Mouse (Mus musculus) spleen, adult 18-20 months (tissue): ENCODE data around the gene Sox12.
"Not testable (repeated sequence)": the region's sequence is repeated elsewhere in the genome, so short reads cannot be mapped to it uniquely, and the experiment has no call there.

Experiments used
- DNase-seq, 2 experiments: peaks; one replicate each; pipeline ENCODE4 v3.0.0; 2022; ENCODE audit warnings: mixed read lengths in 2 of 2

Gene Sox12

DNA sequence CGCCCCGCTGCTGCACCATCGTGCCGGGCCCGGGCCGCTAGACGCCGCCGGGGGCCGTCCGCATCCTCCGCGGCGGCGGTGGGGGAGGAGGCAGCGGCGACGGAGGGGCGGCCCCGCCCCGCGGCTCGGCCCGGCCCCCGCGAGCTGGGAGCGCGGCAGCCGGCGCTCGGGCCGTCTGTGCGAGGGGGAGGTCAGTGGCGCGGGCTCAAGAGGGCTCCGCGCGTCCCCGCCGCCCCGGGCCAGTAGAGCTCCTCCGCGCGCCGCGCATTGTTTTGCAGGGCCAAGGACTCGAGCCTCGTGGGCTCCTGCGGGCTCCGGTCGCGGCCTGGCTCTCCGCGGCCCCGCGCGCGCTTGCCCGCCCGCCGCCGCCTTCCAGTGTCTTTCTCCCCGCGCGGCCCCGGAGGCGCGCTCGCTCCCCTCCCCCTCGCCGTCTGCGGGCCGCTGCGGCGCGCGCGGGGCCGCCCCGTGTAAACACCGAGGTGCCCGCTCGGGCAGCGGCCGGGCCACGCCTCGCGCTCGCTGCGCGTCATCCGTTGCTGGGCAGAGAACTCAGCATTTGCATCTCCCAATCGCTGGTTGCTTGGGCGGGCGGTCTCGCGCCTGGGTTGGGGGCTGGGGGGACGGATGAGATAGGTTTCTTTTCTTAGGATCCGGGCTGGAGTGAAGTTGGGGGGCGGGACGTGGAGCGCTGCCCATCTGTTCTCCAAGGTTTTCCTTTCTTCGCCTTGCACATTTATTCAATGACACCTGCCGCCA, at the start of gene Sox12:
TSS of gene Sox12 (minus strand) at position 384 of the 756 bp plus-strand sequence.
- DNase-seq = peak; percentile 90 to 98

GRCm38 (mm10) chr2:152447461-152447860, 49.6 kb upstream of the Sox12 start:
- no peak for DNase-seq

DNA sequence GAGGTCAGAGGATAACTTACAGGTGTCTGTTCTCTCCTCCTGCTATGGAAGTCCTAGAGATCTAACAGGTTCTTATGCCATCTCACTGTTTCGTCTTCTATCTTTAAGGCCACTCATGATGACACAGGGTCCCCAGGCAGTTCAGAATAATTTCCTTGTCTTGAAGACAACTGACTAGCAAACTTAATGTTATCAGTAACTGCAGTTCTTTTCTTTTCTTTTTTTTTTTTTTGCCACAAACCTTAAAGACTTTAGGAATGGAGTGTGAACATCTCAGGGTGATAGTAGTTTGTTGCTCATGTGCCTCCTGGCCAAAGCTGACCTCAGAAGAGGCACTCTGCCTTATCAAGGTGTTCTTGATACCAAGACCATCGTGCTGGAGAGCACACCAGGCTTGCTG, 48.8 kb upstream of the Sox12 start:
- DNase-seq = no peak

DNA sequence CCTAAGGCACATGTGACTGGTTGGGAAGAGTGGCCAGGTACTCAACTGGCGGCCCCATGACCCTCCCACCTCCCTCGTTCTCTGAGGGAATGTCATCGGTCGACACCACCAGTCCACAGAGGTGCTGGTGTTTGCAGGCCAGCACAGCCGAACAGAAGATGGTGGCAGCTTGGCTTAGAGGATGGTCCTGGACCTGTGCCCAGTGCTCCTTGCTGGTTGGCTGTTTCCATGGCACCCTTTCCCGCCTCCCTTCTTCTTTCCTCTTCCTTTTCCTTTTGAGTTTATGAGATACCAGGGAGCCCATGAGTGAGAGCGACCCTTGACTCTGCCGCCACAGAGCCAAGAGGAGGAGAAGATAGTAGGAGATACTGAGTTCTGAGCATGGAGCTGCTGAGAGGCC, 45.4 kb upstream of the Sox12 start:
- no peak for DNase-seq

DNA sequence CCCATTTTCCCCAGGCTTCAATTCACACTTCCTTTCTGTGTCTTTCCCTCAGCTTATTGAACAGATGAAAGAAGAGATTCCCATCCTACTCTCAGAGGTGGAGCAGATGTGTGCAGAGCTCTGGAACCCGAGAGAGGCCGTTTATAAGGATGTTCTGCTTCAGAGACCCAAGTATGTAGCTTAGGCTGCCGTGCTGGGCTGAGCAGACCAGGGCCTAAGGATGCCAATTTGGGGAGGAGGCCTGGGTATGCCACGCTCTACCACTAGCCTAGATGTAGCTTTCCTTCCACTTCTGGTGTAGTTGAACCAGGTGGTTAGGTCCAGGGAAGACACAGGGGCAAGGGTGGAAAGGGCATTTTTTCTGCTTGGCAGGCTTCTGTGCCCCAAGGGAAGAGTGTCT, 44.5 kb upstream of the Sox12 start:
- DNase-seq = no peak

GRCm38 (mm10) chr2:152439833-152440232, 42.0 kb upstream of the Sox12 start:
- no peak for DNase-seq

DNA sequence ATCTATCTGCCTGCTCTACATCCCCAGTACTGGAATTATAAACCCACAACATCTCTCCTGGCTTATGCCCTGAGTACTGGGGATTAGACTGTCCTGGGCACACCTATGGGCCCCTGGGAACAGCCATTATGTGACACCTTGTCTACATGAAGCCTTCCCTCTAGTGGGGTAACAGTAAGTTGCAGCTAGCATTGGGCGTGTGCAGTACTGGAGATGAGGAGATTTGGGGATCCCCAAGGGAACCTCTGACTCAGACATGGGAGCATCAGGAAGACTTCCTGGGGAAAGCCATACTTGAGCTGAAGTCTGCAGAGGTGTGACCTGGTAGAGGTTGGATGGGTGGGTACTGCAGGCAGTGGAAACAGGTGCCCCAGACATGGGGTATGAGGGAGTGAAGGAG, 41.1 kb upstream of the Sox12 start:
- no peak for DNase-seq

- DNase-seq = peak; percentile 53 to 82
Measured at GRCm38 (mm10) chr2:152436983-152437860, 39.4 kb upstream of the Sox12 start.

GRCm38 (mm10) chr2:152436405-152436901, 38.6 kb upstream of the Sox12 start:
- no peak for DNase-seq

DNA sequence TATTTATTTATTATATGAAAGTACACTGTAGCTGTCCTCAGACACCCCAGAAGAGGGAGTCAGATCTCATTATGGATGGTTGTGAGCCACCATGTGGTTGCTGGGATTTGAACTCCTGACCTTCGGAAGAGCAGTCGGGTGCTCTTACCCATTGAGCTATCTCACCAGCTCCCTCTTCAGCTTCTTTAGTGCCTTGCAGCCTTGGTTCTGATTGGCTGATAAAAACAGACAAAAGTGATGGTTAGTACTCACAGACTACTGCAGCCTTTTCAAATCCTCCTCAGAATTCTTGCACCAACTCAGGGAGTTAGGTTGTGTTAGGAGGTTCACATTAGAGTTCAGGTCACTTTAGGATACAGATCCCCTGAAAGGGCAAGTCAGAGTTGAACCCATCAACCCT, 30.6 kb upstream of the Sox12 start:
- not testable (repeated sequence) for DNase-seq

GRCm38 (mm10) chr2:152427493-152427892, 29.6 kb upstream of the Sox12 start:
- no peak for DNase-seq

DNA sequence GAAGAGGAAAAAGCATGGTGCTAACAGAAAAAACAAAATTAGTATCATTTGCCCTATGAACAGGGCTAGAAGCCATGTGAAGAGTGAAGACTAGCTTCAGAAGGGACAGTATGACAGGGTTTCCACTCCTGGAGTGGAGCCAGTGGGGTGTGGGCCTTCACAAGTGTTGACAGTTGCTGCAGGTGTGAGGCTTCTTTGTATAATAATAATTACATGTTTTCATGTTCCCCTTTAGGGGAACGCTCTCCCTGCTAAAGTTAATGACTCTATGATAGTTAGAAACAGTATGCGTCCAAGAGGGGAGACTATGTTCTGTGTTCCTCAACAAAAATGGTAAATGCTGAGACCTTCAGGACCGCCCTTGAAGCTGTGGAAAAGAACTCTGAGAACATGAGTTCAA, 17.9 kb upstream of the Sox12 start:
- no peak for DNase-seq

DNA sequence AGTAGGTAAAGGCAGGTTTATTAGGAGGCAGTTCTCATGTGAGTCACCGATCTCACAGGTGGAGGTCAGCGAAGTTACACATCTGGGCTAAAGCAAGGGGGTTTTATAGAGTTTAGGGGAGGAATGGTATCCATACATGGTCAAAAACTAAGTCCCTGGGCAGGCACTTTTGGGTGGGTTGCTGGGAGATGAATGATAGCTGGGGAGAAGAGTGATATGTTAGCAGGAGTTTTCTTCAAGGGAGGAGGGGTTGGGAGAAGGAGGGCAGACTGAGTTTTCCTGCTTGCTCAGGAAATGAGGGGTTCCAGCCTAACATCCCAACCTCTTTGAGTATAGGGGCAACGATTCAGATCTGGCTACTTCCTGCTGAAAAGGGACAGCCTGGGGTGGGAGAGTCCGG, 17.4 kb upstream of the Sox12 start, which contains the start of gene 6820408C15Rik:
TSS of gene 6820408C15Rik (plus strand) at position 301 of the 400 bp plus-strand sequence.
- no peak for DNase-seq

DNA sequence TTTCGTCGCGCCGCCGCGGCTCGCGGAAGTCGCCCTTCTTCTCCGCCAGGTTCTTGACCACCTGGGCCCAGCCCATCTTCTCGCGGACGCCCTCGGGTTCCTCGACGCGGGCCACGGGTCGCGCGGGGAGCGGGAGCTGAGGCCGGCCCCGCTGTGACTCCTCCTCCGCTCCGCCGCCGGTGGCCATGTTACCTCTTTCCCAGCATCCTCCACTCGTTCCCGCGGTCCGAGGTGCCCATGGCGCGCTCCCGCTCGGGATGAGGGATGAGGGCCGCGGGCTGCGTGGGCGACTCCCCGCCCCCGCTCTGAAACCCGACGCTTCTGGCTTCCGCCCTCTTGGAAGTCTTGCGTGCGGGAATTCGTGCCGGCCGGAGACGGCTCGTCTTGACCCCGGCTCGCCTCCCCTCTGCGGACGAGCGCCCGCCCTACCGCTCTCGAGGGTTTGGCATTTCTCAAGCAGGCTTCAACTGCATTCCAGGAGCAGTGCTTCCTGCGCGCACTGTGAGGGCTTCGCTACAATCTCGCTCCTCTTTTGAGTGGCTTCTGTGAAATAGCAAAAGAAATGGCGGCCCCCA, 16.8 kb upstream of the Sox12 start, which contains the start of gene Zcchc3:
TSS of gene Zcchc3 (minus strand) at position 437 of the 575 bp plus-strand sequence.
- DNase-seq = peak; percentile 31 to 52

GRCm38 (mm10) chr2:152413765-152414584, 16.1 kb upstream of the Sox12 start:
- peak in 1 of 2 experiments; percentile 14 for DNase-seq

DNA sequence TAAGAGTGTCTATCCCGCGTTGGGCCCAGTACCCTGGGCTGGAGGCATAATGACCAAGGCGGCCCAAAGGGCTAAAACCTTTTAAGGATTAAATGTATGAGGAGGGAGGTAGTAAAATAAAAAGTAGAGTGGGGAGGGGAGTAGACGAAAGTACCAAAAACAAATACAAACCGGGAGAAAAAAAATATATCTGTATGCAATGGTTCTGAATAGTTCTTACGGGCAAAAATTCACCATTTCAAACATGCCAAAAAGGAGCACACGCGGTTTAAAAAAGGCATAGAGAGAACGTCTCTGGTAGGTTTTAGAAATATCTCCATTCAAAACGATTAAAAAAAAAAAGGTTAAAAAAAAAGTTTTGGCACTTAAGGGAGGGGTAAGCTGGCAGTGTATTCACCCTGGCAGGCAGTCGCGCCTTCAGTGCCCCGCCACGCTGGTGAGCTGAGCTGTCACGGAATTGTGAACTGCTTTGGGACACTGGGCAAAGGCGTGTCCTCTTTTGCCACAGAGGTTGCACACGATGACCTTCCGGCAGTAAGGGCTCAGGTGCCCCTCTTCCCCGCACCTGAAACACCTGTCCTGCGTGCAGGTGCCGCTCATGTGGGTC, 15.4 kb upstream of the Sox12 start:
- DNase-seq = no peak

GRCm38 (mm10) chr2:152412526-152413157, 14.8 kb upstream of the Sox12 start:
- DNase-seq = no peak

DNA sequence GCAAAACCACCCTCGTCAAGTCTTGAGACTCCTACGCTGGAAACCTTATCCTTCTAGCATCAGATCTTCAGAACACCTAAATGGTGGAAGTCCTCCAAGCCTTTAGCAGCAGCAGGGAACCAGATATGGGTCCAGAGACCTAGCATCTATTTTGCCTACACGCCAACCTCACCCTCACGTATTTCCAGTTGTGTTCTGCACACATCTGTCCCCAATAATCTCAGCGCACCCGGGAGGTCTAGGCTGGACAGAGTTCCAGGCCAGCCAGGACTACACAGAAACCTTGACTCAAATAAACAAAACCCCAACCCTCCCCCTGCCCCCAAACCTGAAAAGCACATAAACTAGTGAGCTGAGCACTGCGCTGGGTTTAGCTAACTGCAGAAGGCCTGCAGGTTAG, 13.6 kb upstream of the Sox12 start:
- no peak for DNase-seq

GRCm38 (mm10) chr2:152410971-152411371, 13.1 kb upstream of the Sox12 start:
- peak in 1 of 2 experiments; percentile 10 for DNase-seq

GRCm38 (mm10) chr2:152409781-152410180, 11.9 kb upstream of the Sox12 start:
- DNase-seq = no peak

DNA sequence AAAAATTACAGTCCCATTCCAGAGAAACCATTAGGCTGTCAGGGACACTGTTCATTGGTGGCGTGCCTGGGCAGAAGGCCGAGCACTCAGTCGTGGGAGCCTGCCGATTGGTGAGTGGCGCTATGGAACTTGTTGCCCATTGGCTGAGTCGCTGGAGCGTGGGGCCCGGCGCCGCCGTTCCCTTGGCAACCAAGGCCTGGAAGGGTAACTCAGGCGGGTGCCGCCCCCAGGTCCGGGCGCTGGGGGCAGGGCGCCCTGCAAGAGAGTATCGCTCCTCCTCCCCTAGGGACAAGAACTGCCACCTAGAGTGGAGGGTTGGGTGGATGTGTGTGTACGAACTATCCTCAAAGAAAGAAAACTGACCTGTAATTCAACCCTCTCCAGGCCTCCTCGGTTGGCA, 8.3 kb upstream of the Sox12 start:
- DNase-seq = peak; percentile 78
